Mouse (Mus musculus) regulatory T cell (primary cell): ENCODE data around the gene Neurl3.

Experiments
- in situ Hi-C: fragments of 300-600 bp; cut with MboI, MseI; formaldehyde crosslinking; loops from one replicate; pipeline ENCODE4 v1.15.1; 2025; ENCODE audit warnings: high pct_unique_total_duplicates

Neurl3 gene

DNA sequence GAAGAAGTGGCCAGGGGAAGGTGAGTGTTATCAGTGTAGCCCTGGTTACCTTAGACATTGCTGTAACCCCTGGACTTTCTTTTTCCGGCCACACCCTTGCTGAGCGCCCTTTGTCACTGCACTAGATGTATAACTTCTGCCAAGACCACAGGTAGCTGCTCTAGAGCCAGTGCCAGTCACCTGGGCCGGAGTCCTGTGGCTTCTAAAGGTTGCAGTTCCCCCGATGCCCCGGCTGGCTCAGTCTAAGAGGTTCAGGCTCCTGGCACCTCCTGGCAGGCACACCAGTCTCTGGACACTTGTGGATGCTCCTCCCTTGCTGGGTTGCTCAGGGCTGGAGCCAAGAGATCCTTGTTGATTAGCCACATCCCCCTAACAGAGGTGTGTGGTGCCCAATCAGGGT lies at the start of gene Neurl3:
Gene Neurl3 (minus strand): TSS at position 225 of the 400 bp plus-strand sequence.
- in situ Hi-C loops = loop anchor here (5.0 kb wide), 1 partner anchor 207 kb away; the partner anchor contains the start of gene Hs6st1

DNA sequence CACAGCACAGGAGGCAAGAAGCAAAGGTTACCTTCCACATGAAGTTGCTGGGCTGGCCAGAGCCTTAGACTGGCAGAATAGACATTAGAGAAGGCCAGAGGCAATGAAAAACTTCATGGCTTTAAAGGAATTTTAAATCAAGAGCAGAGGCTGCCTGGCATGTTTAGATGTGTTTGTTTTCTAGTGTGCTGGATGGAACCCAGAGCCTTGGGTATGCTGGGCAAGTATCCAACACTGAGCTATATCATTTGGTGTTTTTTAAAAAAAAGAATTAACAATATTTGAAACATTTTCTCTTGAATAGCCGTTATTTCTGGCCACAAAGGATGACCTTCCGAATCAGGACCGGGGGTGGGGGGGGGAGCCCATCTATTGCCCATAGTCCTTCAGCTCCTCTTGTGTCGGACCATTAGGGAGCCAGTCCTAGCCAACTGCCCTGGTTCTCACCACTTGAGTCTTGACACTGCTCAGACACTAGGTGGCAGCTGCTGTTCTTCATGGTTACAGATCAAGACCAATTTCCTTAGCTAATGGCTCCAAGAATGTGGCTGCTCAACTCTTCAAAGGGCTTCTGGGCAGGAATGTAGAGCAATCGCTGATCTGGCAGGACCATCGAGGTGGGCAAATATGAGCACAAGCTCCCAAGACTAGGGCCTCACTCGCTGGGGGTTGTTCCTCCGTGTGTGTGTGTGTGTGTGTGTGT lies 49.4 kb upstream of the Neurl3 start:
- in situ Hi-C loops = no loop called here

DNA sequence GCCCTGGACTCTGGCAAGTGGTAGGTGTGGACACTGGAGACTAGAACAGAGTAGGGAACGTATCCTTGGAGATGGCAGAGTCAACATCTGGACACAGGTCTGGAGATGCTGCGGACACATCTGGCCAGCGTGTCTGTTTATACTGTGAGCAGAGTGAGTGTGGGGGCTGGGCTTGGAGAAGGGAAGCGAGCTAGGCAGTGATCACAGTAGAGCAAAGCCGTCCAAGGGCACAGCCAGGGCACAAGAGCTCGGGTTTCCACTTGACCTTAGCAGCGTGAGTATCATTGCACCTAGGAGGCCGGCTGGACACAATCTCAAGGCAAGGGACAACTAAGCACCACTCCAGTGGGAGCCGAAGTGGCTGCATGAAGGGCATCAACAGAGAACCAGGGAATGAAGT lies 48.6 kb upstream of the Neurl3 start:
- in situ Hi-C loops = no loop called here

DNA sequence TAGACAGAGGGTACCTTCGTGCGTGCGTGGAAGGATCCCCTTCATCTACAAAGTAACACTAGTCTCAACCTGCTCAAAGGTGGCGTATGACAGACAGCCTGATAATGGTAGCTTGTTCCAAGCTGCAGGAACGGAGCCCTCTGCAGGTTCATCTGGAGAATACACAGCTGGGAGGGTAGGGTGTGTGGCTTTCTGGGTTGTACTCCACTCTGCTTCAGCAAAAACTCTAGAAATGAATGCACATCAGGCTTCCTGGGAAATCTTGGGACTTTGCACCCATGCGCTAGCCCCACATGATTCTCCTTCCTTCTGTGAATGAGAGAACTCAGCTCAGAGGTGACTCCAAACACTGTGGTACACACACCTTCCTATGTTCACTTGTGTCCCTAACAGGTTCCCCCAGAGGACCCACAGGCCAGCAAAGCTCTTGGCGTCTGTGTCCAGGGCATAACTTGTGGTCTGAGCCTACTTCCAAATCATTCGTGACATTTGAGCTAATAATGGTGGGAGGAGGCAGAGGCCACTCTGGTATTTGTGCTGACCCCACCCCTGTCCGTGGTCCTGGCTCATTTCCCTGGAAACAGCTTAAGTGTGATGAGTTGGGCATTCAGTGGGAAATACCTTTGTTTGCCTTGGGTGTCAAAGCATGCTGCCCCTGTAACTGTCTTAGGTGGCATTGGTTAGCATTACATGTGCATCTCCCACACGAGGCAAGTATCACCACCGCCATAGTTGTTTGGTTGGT lies 47.5 kb upstream of the Neurl3 start:
- in situ Hi-C loops = no loop called here

DNA sequence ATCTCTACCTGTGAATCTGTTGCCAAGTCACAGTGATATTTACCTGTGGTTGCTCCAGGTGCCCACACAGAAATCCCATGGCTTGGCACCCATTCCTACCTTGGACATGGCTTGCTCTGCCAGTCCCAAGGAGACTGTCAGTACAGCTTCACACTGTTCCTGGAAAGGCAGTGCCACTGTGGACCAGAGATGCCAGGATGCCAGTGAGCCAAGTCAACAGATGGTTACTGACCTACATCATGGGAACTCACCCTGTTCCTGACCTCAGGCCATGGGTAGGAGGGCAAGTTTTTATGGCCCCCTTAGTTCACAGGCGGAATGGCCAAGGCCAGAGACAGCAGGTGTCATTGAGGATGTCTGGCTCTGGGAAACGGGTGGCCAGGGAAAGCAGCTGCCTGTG lies 46.7 kb upstream of the Neurl3 start:
- in situ Hi-C loops = no loop called here

DNA sequence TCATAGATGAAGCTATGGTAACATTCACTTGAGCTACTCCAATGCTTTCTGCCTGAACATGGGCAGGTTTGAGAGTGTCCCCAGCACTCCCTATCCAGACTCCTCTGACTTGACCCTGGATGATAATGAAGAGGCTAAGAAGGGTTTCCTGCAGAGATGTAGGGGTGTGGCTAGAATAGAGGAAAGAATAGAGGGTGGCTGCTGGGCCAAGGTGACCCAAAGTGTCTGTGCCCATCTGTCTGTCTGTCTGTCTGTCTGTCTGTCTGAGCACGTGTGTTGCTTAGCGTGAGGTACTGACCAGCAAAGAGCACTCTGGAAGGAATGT lies 41.3 kb upstream of the Neurl3 start:
- in situ Hi-C loops = no loop called here

- in situ Hi-C loops = no loop called here
These were observed 40.7 kb upstream of the Neurl3 start for GRCm38 (mm10) chr1:36314959-36315775.

DNA sequence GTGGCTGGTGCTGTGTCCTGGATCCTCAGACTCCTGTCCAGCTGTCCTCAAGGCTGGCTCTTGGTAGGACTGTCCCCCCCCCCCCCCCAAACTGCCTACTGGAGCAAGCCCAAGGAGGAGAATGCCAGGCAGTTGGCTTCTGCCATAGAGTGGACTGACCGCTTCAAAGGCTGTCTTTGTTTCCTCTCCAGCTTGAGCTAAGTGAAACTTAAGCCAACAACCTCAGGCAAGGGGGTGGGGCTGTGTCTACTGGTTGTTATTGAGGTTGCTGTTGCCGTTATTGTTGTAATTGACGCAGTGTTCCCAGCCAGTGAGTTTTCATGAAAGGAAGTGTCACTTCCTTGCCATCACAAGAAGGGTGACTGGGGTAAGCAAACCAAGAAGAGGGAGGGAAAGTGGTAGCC lies 35.0 kb upstream of the Neurl3 start:
- in situ Hi-C loops = no loop called here

GRCm38 (mm10) chr1:36308966-36309475 lies 34.5 kb upstream of the Neurl3 start:
- in situ Hi-C loops = no loop called here

- in situ Hi-C loops = no loop called here
These were observed 34.0 kb upstream of the Neurl3 start for GRCm38 (mm10) chr1:36308451-36308901.

DNA sequence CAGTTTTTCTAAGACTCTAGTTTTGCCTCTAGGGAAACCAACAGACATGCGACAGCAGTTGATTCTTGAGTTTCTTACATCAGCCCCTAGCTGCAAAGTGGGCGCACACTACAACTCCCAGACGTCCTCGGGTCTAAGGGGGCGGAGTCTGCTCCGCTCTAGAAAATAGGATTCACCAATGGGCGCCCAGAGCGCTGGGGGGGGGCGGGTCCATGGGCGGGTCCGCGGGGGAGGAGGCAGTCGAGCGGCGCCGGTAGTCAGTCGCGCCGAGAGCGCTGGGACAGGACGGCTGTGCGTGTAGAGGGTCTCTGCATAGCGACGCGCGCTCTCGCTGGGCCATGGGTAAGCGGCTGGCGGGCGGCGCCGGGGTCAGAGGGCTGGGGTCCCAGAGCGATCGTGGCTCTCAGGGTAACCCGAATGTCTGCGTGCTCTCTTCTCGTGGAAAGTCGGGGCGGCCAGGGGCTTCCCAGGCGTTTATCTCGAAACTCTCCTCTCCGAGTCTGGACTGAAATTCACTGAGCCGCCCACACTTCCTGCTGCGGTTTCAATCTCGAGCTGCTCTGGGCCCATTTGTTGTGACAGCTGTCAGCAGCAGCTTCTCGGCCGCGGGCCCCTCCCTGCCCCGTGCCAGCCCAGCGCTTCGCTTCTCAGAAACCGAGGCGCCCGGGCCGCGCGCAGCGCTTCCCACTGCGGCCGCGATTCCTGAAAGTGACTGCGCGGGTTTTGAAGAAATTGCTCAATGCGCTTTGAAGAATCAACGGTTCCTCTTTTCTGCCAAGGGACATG lies 33.2 kb upstream of the Neurl3 start, which contains the start of gene Arid5a:
Gene Arid5a (plus strand): TSS at position 239 of the 786 bp plus-strand sequence.
- in situ Hi-C loops = no loop called here

GRCm38 (mm10) chr1:36307121-36307494 lies 32.6 kb upstream of the Neurl3 start:
- in situ Hi-C loops = no loop called here

DNA sequence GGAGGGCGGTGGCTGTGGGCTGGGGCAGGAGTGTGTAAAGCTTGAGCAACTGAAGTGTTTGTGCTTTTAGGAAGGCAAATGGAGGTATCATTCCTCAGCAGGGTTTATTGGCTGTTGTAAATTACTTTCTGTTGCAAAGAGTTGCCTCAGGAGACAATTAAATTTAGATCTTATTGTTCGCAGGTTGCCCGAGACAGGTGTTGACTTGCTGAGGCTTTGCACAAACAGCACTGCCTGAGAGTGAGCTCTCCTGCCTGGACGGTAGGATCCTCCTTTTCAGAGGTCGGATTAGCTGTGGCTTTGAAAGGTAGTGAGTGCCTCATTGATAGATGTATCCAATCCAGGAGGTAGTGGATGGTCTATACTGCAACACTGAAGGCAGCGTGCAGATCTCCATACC lies 31.6 kb upstream of the Neurl3 start:
- in situ Hi-C loops = no loop called here

- in situ Hi-C loops = no loop called here
These were observed 30.3 kb upstream of the Neurl3 start for GRCm38 (mm10) chr1:36304764-36305163.

DNA sequence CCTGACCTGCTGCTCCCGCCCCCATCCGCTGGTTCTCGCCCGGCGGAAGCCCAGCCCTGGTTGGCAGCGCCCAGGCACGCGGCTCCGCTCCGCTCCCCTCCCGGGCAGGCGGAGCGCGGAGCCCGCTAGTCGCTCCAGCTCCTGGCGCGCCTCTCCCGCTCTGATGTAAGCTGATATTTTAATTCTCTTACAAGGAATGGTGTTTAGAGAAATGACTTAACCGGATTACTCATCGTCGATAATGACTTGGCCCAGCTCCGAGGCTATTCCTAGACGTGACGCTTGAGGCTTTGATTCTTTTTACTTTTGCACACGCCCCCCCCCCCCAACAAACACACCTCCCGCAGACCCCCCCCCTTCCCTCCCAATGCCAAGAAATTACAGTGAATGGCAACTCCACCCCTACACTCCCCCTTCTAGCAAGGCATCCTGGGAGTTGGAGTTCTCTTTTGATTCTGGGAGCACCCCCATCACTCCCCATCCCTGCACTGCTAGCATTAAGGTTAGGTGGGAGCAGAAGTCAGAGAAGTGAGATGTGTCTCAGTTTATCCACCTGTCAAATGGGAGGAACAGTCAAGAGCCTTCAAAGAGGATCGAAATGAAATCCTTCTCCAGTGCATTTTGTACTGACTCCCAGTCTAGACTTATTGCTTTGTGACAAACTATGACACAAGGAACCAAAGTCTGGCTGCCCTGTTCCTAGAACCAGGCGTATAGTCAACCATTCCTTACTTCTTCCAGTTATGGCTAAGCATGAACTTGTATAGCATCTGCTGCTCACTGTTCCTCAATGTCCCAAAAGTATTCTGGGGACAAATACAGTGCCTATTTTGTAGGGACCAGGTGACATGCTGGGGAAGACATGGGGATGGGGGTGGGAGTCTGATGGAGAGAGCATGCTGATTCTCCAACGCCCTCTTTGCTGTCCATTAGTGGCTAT lies 29.2 kb upstream of the Neurl3 start:
- in situ Hi-C loops = no loop called here

DNA sequence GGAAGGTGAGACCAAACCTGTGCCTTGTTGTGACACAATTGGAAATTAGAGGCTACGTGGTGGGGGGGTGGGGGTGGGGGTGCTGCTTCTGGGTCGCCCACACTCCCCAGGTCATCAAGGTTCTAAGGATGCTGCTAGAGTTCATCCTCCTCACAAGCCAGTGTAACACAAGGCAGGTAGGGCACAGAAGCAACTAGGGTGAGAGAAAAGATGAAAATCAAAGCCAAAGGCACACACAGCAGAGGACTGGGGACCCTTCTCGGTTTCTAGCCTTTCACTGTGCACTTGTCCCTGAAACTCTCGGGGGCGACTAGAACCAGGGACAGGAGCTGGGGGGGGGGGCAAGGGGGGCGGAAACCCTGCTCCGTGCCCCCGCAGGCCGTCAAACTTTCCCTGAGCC lies 28.5 kb upstream of the Neurl3 start:
- in situ Hi-C loops = no loop called here

GRCm38 (mm10) chr1:36302273-36302672 lies 27.8 kb upstream of the Neurl3 start:
- in situ Hi-C loops = no loop called here

DNA sequence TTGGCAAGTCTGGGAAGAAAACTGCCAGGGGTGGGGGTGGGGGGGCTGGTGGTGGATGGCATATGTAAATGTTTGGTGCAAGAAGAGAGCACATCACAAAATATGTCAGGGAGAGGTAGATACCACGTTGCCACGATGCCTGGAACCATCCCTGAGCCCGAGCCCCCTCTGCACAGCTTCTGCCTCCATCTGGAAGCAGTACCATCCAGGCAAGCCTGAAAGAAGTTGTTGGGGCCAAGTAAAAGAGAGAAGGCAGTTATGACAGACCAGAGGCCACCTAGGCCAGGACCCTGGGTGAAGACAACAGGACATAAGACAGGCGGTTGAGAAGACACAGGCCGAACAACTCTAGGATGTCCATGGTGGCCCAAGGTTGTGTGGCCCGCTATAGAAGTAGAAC lies 26.0 kb upstream of the Neurl3 start:
- in situ Hi-C loops = no loop called here

- in situ Hi-C loops = no loop called here
These were observed 25.2 kb upstream of the Neurl3 start for GRCm38 (mm10) chr1:36299676-36300075.

DNA sequence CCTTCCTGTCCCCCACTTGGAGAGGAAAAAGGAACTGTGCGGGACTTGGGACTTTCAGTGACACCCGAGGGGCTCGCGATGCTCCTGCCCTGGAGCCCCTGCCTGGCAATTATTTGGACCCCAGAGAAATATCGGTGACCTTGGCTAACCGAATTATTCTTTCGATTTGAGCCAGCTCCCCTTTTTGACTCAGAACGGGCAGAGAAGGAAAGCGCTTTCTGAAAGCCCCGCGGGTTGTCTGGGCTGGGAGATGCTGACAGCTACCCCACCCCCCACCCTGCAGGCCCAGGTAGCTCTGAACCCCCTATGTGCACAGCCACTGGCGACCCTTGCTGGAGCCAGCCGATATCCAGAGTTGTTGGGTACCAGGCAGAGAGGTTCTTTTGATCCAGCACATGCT lies 24.6 kb upstream of the Neurl3 start:
- in situ Hi-C loops = no loop called here
